ENCODE assay signal across 8 mouse cellular contexts in the genomic region with DNA sequence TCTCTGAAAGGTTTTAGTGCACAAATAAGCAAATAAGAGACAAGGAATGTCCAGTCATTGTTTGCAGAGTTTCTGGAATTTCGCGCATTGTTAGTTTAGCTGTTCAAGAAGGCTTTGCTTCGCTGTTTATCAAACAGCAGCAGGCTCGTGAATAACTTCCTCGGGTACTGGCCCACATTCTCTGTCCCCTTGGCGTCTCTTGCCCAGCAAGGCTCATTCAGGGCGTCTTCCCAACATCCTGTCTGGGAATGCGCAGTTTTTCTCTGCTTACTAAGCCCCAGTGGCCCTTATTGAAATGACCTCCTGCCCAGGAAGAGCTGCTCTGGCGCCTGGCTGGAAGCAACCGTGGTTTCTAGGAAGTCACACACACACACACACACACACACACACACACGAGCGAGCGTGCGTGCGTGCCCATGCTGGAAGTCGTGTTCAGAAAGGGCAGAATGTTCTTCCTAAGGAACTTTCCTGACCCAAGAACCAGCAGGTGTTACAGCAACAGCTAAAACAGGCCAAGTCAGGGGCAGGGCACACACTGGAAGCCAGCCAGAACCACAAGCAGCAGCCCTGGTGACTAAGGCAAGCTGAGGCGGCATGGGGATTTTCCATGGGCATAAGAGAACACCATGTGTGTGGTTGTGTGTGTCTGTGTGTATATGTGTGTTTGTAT. TPM values are rescaled to one million over a fixed set of nuclear protein-coding genes. Genes with fewer than 3 reads are reported as not detected.
DNase-seq lines count a peak whose midpoint lies in the region; ATAC-seq and TF ChIP-seq lines count a peak whose summit lies in the region.

No protein-coding gene starts in this region.

- H3K4me2 ChIP-seq in embryonic facial prominence, embryonic 11.5 days (ENCODE audit: low read depth, low read length) = no peak overlapping the region
- H3K4me2 ChIP-seq in heart, postnatal 0 days (ENCODE audit: low read depth, low read length) = peak overlapping the region; percentile 11; the same call in 1 of the 2 replicates

- H3K4me3 ChIP-seq in embryonic facial prominence, embryonic 11.5 days (ENCODE audit: low read depth, low read length) = no peak overlapping the region
- no peak overlapping the region for H3K4me3 ChIP-seq in heart, postnatal 0 days (ENCODE audit: low read depth, low read length)

- no peaks in the 10 kb centered on the region; the same call in 1 of the 2 replicates for H3K4me1 ChIP-seq in embryonic facial prominence, embryonic 11.5 days (ENCODE audit: control insufficient read depth, insufficient read depth, low read length)
- H3K4me1 ChIP-seq in heart, postnatal 0 days (ENCODE audit: control insufficient read depth, insufficient read depth) = peaks cover 21% of the 10 kb centered on the region

- H3K27me3 ChIP-seq in embryonic facial prominence, embryonic 11.5 days (ENCODE audit: control insufficient read depth, insufficient read depth, low read length) = no peaks in the 10 kb centered on the region
- no peaks in the 10 kb centered on the region for H3K27me3 ChIP-seq in heart, postnatal 0 days (ENCODE audit: control insufficient read depth, insufficient read depth, low read length)

- no peaks in the 10 kb centered on the region for H3K9me3 ChIP-seq in embryonic facial prominence, embryonic 11.5 days (replicated peaks; ENCODE audit: control insufficient read depth, low read length)
- no peaks in the 10 kb centered on the region for H3K9me3 ChIP-seq in heart, postnatal 0 days (replicated peaks; ENCODE audit: control insufficient read depth, low read length)

- ATAC-seq in embryonic facial prominence, embryonic 11.5 days (replicated peaks; ENCODE audit: insufficient number of reproducible peaks, low FRiP score, low TSS enrichment, low read depth) = no peak
- ATAC-seq in heart, postnatal 0 days (ENCODE audit: insufficient read depth, low read depth) = peak; percentile 83

- 56% methylated on average over 17 of the region's 17 CpGs for WGBS in embryonic facial prominence, embryonic 11.5 days
- WGBS in heart, postnatal 0 days = 26% methylated on average over 17 of the region's 17 CpGs

- no peak for TF ChIP-seq CTCF in heart, postnatal 0 days (IDR thresholded peaks at IDR 0.05; ENCODE audit: low read depth)

- H3K9ac ChIP-seq in embryonic facial prominence, embryonic 11.5 days (replicated peaks; ENCODE audit: low read length) = no peak overlapping the region
- no peak overlapping the region; the same call in 1 of the 2 replicates for H3K9ac ChIP-seq in heart, postnatal 0 days (replicated peaks; ENCODE audit: low read depth, low read length)

- no peak overlapping the region for H3K27ac ChIP-seq in embryonic facial prominence, embryonic 11.5 days (replicated peaks; ENCODE audit: low read depth, low read length)
- H3K27ac ChIP-seq in heart, postnatal 0 days (ENCODE audit: low read depth) = peak overlapping the region; percentile 70

- DNase-seq in 416B (ENCODE audit: low read depth) = peak; percentile 87
- peak; percentile 40 for DNase-seq in CD4-positive, CD25-positive, alpha-beta regulatory T cell, adult 2 months (ENCODE audit: low read depth, low spot score)
- peak; percentile 33 for DNase-seq in embryonic facial prominence, embryonic 11.5 days (ENCODE audit: low spot score)
- DNase-seq in heart, postnatal 0 days (ENCODE audit: low spot score) = peak; percentile 79
- peak; percentile 82 for DNase-seq in kidney, postnatal 10 days
- DNase-seq in lung, postnatal 4 days = peak; percentile 74 to 89
- DNase-seq in yolk sac, embryonic 10.5 days (ENCODE audit: low spot score) = peak; percentile 75
- no peak for DNase-seq in B cell, adult 2 months

- no peaks in the 10 kb centered on the region for H3K36me3 ChIP-seq in embryonic facial prominence, embryonic 11.5 days (replicated peaks; ENCODE audit: control insufficient read depth, insufficient read depth, low read depth, low read length)
- H3K36me3 ChIP-seq in heart, postnatal 0 days (replicated peaks; ENCODE audit: control insufficient read depth, insufficient read depth, low read length) = no peaks in the 10 kb centered on the region

- peak; percentile 79; the same call in 1 of the 2 replicates for TF ChIP-seq EP300 in heart, postnatal 0 days (IDR thresholded peaks at IDR 0.05; ENCODE audit: low read depth)

RNA-seq across cellular contexts. Expression of a gene that starts 56.8 kb away (rescaled TPM):
- polyA plus RNA-seq in embryonic facial prominence, embryonic 11.5 days (2014; fragmentation: Nextera tagmentation; extraction: Ambion mirVana) = 11.5 and 12.9 TPM in 2 replicates
- total RNA-seq in heart, postnatal 0 days (2014; rRNA removed; ENCODE audit: low replicate concordance) = 4.4 and 5.3 TPM in 2 replicates
- 7.9 and 8.1 TPM in 2 replicates for polyA plus RNA-seq in heart, postnatal 0 days (2015; fragmentation: Nextera tagmentation; extraction: Ambion mirVana)

Comparison
In these comparisons a context has a peak if more than half of its experiments do, and no peak if none do; other contexts are left out.
1. DNase-seq: peak in 416B (single experiment), CD4-positive, CD25-positive, alpha-beta regulatory T cell, adult 2 months (single experiment), embryonic facial prominence, embryonic 11.5 days (single experiment), heart, postnatal 0 days (single experiment), kidney, postnatal 10 days (single experiment), lung, postnatal 4 days (2 of 2) and yolk sac, embryonic 10.5 days (single experiment); none in B cell, adult 2 months (0 of 2).